Mouse (Mus musculus) urinary bladder, postnatal 10 days (tissue): Measurements from ENCODE around the gene Btbd35f12.
"Not testable (repeated sequence)": the region's sequence is repeated elsewhere in the genome, so short reads cannot be mapped to it uniquely, and the experiment has no call there.

ENCODE experiments used
- DNase-seq: peaks from one replicate; pipeline ENCODE4 v3.0.0; 2022; ENCODE audit warnings: low spot score

The Btbd35f12 gene

DNA sequence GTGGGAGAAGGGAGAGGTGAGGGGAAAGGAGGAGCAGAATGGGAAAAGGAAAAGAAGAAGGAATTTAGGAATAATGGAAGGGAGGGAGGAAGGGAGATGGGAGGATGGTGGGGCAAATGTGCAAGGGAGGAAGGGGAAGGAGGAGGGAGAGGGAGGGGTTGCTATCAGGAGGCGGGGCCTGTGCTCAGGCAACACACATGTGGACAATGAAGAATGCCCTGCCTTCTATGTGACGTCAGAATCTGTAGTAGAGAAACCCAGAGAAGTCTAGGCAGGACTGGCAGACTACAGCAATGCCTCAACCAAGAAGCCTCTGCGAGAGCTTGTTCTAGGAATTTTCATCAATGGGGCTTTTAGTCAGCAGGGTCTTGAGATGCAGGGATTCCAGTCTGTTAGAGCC lies at the start of gene Btbd35f12:
Gene Btbd35f12 (plus strand): TSS at position 301 of the 400 bp plus-strand sequence.
- not testable (repeated sequence) for DNase-seq

GRCm38 (mm10) chrX:33353254-33353653 lies 40.1 kb downstream of the Btbd35f12 start:
- DNase-seq, result not testable (repeated sequence)
